Mouse (Mus musculus) forebrain, embryonic 11.5 days (tissue): ENCODE results near the gene Dclk1. TPM values are rescaled to one million over a fixed set of nuclear protein-coding genes. Genes with fewer than 3 reads are reported as not detected.

Experiments used
- ATAC-seq: fragments of 200-750 bp; cut with Nextera tagmentation; replicated peaks from 2 replicates; pipeline ENCODE4 v1.8.0; 2017; ENCODE audit warnings: moderate TSS enrichment; ENCODE audit not compliant: low FRiP score
- DNase-seq: peaks from one replicate; pipeline ENCODE4 v3.0.0-alpha.2; 2017; ENCODE audit warnings: low spot score
- H3K27ac ChIP-seq: fragments of 300-500 bp; sonication (generic); 2 replicates; pipeline ENCODE4 v1.5.1; 2014; ENCODE audit warnings: low read depth, low read length
- H3K27me3 ChIP-seq: fragments of 300-500 bp; sonication (generic); 2 replicates; pipeline ENCODE4 v1.6.1; 2014; ENCODE audit warnings: mild to moderate bottlenecking, low read length, mixed read lengths; ENCODE audit not compliant: control insufficient read depth, insufficient read depth
- H3K36me3 ChIP-seq: fragments of 300-500 bp; sonication (generic); 2 replicates; pipeline ENCODE4 v1.6.1; 2014; ENCODE audit warnings: mild to moderate bottlenecking, low read length, moderate library complexity, mixed read lengths; ENCODE audit not compliant: control insufficient read depth, insufficient read depth
- H3K4me1 ChIP-seq: fragments of 300-500 bp; sonication (generic); replicated peaks from 2 replicates; pipeline ENCODE4 v1.6.1; 2014; ENCODE audit warnings: low read length, mixed read lengths; ENCODE audit not compliant: control insufficient read depth, insufficient read depth
- H3K4me2 ChIP-seq: fragments of 300-500 bp; sonication (generic); 2 replicates; pipeline ENCODE4 v1.6.1; 2014; ENCODE audit warnings: low read depth, mild to moderate bottlenecking, low read length, moderate library complexity, mixed read lengths; ENCODE audit not compliant: severe bottlenecking
- H3K4me3 ChIP-seq: fragments of 300-500 bp; sonication (generic); 2 replicates; pipeline ENCODE4 v1.5.1; 2014; ENCODE audit warnings: low read depth, low read length
- H3K9ac ChIP-seq: fragments of 300-500 bp; sonication (generic); 2 replicates; pipeline ENCODE4 v1.6.1; 2014; ENCODE audit warnings: low read length
- H3K9me3 ChIP-seq: fragments of 300-500 bp; sonication (generic); 2 replicates; pipeline ENCODE4 v1.6.1; 2016; ENCODE audit warnings: low read length, mixed read lengths; ENCODE audit not compliant: control insufficient read depth
- WGBS: fragments of 180-500 bp; shearing (Covaris S2); extraction: QIAGEN DNeasy Blood & Tissue Kit; methylation state at CpG from one replicate; pipeline ENCODE4 v1.1.7; 2014; 5-methylcytosine and 5-hydroxymethylcytosine counted together
- polyA plus RNA-seq: library from polyadenylated mRNA; unstranded; fragments of >200 nt; fragmentation: Nextera tagmentation; extraction: Ambion mirVana; gene quantifications from 2 replicates; pipeline ENCODE4 v1.2.1, GENCODE M21; 2014

Dclk1 gene
- polyA plus RNA-seq, 1 experiment from 2014 or later = 77.5 TPM

- H3K9ac ChIP-seq = no peak overlapping the region
These were observed 297.2 kb downstream of the Dclk1 start for GRCm38 (mm10) chr3:55539400-55539799.

GRCm38 (mm10) chr3:55539811-55540293 lies 297.7 kb downstream of the Dclk1 start:
- H3K36me3 ChIP-seq = no peaks in the 10 kb centered on the region
- no peak overlapping the region for H3K4me2 ChIP-seq
- WGBS = 90% methylated on average over 12 of the region's 12 CpGs
- DNase-seq (no peak), ATAC-seq (no peak)
- no peaks in the 10 kb centered on the region for H3K27me3 ChIP-seq
- no peaks in the 10 kb centered on the region for H3K9me3 ChIP-seq
- no peak overlapping the region for H3K4me3 ChIP-seq
- H3K4me1 ChIP-seq = peaks cover 10% of the 10 kb centered on the region; the same call in 1 of the 2 replicates
- H3K9ac ChIP-seq = no peak overlapping the region
- H3K27ac ChIP-seq = no peak overlapping the region

More at GRCm38 (mm10) chr3:55539400-55539799, 297.2 kb downstream of the Dclk1 start:
- 79% methylated on average over 4 of the region's 4 CpGs for WGBS
- Histone ChIP-seq H3K4me1 (peaks cover 10% of the 10 kb centered on the region; the same call in 1 of the 2 replicates), H3K4me3 (no peak overlapping the region), H3K36me3 (no peaks in the 10 kb centered on the region), H3K27ac (no peak overlapping the region), H3K4me2 (no peak overlapping the region), H3K9me3 (no peaks in the 10 kb centered on the region), H3K27me3 (no peaks in the 10 kb centered on the region)
- DNase-seq (no peak), ATAC-seq (no peak)

GRCm38 (mm10) chr3:55540406-55541140 lies 298.4 kb downstream of the Dclk1 start:
- Histone ChIP-seq H3K27ac (no peak overlapping the region), H3K4me3 (no peak overlapping the region), H3K9me3 (no peaks in the 10 kb centered on the region), H3K4me1 (peaks cover 10% of the 10 kb centered on the region; the same call in 1 of the 2 replicates), H3K36me3 (no peaks in the 10 kb centered on the region), H3K4me2 (no peak overlapping the region), H3K9ac (no peak overlapping the region), H3K27me3 (no peaks in the 10 kb centered on the region)
- DNase-seq (no peak), ATAC-seq (no peak)
- WGBS = 96% methylated on average over 6 of the region's 6 CpGs

DNA sequence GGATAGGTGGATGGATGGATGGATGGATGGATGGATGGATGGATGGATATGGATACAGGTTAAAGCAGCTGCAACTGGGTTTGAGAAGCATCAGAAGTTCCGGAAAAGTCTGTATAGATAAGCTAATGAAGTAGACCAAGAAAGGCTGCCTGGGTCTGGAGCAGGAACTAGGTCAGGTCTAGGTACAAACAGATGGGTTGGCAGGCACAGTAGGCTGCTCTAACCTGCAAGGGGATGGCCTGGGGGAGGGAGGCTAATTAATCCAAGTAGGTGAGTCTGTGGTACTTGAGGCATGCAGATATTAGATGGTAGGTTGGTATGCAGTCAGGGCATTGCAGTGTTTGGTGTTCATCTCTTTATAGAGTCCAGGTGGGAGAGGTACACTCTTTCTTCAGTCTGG lies 299.6 kb downstream of the Dclk1 start:
- no peaks in the 10 kb centered on the region for H3K36me3 ChIP-seq
- no peak for DNase-seq
- no peak overlapping the region for H3K4me3 ChIP-seq
- peaks cover 10% of the 10 kb centered on the region; the same call in 1 of the 2 replicates for H3K4me1 ChIP-seq
- peak; percentile 34; the same call in 1 of the 2 replicates for ATAC-seq
- no peak overlapping the region for H3K9ac ChIP-seq
- 96% methylated on average over 1 of the region's 1 CpGs for WGBS
- H3K27me3 ChIP-seq = no peaks in the 10 kb centered on the region
- no peak overlapping the region for H3K27ac ChIP-seq
- no peak overlapping the region for H3K4me2 ChIP-seq
- no peaks in the 10 kb centered on the region for H3K9me3 ChIP-seq

- ATAC-seq = peak; percentile 74
- WGBS = 4% methylated on average over 8 of the region's 8 CpGs
- no peak overlapping the region for H3K4me3 ChIP-seq
- 0 out of 2 replicates have a peak overlapping the region, but pooled peaks have one; percentile 25 for H3K9ac ChIP-seq
- H3K36me3 ChIP-seq = no peaks in the 10 kb centered on the region
- peaks cover 10% of the 10 kb centered on the region; the same call in 1 of the 2 replicates for H3K4me1 ChIP-seq
- no peak for DNase-seq
- H3K27ac ChIP-seq = no peak overlapping the region
- H3K9me3 ChIP-seq = no peaks in the 10 kb centered on the region
- H3K4me2 ChIP-seq = peak overlapping the region; percentile 18; the same call in 1 of the 2 replicates
- H3K27me3 ChIP-seq = no peaks in the 10 kb centered on the region
These were observed 300.1 kb downstream of the Dclk1 start for GRCm38 (mm10) chr3:55542310-55542709.

DNA sequence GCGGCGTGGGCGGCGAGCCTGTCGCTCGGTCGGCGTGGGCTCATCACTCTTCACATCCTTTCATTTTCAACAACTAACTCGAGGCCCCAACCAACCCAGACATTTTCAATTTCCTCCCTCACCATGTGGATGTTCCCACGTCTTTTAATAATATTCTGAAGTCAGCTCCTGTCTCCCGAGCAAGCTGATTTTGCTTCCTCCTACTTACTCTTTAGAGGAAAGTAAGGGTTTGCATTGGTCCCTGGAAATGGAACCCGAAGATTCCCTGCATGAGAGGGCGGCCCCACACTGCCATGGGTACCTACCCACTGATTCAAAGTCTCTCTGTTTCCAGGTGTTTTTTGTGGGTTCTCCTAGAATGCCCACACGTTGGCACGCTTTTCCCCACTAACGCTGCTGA lies 300.8 kb downstream of the Dclk1 start:
- H3K4me1 ChIP-seq = peaks cover 7% of the 10 kb centered on the region; the same call in 1 of the 2 replicates
- no peaks in the 10 kb centered on the region for H3K27me3 ChIP-seq
- DNase-seq (no peak), ATAC-seq (no peak)
- H3K36me3 ChIP-seq = no peaks in the 10 kb centered on the region
- H3K4me3 ChIP-seq = no peak overlapping the region
- no peaks in the 10 kb centered on the region for H3K9me3 ChIP-seq
- H3K4me2 ChIP-seq = no peak overlapping the region
- H3K9ac ChIP-seq = no peak overlapping the region
- WGBS = 85% methylated on average over 16 of the region's 16 CpGs
- no peak overlapping the region for H3K27ac ChIP-seq

DNA sequence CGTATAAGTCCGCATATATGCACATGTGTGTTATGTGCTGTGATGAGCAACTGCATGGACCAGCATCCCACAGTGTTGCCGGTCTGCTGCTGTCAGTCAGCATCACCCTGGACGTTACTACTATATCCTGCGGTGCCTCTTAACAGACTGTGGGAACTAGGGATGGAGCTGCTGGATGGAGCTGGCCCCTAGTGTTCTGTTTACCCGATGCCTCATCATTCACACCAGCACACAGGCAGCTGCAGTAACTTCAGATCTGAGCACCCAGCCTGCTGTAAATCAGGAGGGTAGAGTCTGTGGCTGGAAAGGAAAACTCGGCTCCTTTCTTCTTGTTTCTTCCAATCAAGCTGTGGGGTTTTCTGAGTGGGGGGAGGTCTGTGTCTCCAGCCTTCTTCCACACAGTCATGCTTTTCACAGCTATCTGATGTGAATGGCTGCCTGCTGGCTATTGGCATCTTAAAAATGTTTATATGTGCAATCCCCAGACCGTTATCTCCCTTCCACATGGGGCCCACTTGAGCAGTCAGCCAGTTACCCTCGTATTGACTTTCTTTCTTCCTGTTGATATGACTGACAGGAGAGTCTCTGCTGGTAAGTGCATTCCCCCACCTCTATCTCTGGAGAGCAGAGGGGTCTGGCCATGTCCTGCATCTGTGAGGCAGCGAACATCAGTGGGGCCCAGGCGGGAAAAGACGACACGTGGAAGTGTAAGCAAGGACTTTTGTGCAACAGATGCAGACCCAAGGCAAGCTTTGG lies 301.9 kb downstream of the Dclk1 start:
- Histone ChIP-seq H3K36me3 (no peaks in the 10 kb centered on the region), H3K9ac (no peak overlapping the region), H3K4me3 (no peak overlapping the region), H3K9me3 (no peaks in the 10 kb centered on the region), H3K27me3 (no peaks in the 10 kb centered on the region), H3K4me2 (no peak overlapping the region), H3K4me1 (peaks cover 5% of the 10 kb centered on the region; the same call in 1 of the 2 replicates), H3K27ac (no peak overlapping the region)
- 76% methylated on average over 13 of the region's 13 CpGs for WGBS
- ATAC-seq (no peak), DNase-seq (no peak)

DNA sequence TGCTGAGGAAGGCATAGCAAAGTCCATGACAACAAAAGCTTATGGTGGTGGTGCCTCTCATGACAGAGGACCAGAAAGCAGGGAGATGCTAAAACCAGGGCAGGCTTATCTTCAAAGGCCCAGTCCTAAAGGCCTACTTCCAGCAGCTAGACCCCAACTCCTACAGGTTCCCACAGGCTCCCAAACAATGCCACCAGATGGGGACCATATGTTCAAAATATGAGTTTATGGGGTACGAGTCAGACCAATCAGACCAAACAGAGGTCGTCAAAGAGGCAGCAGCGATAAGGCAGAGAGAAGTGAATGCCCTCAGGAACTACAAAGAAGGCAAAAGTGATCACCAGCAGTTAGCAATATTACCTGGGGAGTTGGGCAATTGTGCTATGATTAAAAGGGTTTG lies 303.1 kb downstream of the Dclk1 start:
- Histone ChIP-seq H3K9me3 (no peaks in the 10 kb centered on the region), H3K9ac (no peak overlapping the region), H3K4me2 (no peak overlapping the region), H3K4me1 (peaks cover 5% of the 10 kb centered on the region; the same call in 1 of the 2 replicates), H3K4me3 (no peak overlapping the region), H3K36me3 (no peaks in the 10 kb centered on the region), H3K27me3 (no peaks in the 10 kb centered on the region), H3K27ac (no peak overlapping the region)
- 75% methylated on average over 3 of the region's 3 CpGs for WGBS
- ATAC-seq = no peak
- no peak for DNase-seq
